Mouse (Mus musculus) CD4-positive, CD25-positive, alpha-beta regulatory T cell, adult 4 months (primary cell): ENCODE data around the gene Tent5b. TPM values are rescaled to one million over a fixed set of nuclear protein-coding genes. Genes with fewer than 3 reads are reported as not detected.

Experiments
- ATAC-seq: one replicate; pipeline ENCODE4 v1.8.0; 2017
- polyA plus RNA-seq, 2 experiments: library from polyadenylated mRNA; unstranded; fragments of 100-300 nt; shearing (Covaris generic); gene quantifications; one replicate each; pipeline ENCODE4 v1.2.1; 2017

Gene Tent5b
- polyA plus RNA-seq, 2 experiments from 2014 or later = not detected

GRCm38 (mm10) chr4:133471135-133471821 is 8.7 kb upstream of the Tent5b start:
- no peak for ATAC-seq

DNA sequence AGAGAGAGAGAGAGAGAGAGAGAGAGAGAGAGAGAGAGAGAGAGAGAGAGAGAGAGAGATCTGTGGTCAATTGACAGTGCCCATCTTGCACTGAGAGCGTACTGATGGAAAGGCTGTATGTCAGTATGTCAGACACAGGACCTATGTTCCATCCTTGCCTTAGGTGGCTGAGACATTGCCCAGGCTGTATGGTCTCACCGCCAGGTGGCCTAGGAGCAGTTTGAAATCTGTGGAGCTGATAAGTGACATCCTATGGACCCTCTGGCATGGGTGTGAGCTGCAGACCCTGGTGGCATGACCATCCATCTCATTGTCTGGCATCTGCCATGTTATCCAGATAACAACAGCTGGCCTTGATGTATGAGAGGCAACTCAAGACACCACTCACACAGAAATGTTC is 6.1 kb upstream of the Tent5b start:
- no peak for ATAC-seq

- no peak for ATAC-seq
Observed at GRCm38 (mm10) chr4:133480185-133480537, 229 bp downstream of the Tent5b start.

DNA sequence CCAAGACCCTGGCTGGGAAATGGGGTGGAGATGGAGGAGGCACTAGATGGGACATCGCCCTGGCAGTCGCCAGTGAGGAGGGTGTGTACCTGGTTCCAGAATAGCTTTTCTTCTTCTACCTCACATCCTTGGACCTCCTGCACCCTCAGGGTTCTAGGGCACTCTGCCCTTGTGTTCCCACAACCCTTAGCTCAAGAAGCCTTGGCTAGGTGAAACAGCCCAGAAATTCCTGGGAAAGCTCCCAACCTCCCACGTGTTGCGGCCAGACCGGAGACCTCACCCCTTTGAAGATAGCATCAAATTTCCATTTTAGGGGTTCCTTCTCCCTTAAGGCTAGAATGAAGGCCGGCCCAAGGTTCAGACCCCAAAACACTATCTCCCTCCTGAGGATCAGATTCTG is 822 bp downstream of the Tent5b start:
- no peak for ATAC-seq

DNA sequence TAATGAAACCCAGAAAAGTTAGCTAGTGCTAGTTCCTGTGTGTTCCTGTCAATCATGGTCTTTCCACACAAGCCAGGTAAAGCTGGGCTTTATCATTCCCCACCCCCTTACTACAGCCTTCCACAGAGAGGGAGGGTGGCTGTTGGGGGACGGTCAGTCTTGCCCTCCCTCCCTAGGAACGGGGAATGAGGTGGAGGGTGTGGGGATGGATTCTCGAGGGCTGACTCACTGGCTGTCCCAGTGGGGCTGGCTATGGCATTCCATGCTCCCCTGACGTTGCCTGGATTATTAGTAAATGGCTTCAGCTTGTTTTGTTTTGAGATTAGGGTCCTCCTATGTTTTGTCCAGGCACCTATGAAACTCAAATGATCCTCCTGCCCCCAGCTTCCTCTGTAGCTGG is 1.6 kb downstream of the Tent5b start:
- no peak for ATAC-seq

GRCm38 (mm10) chr4:133482479-133482878 is 2.5 kb downstream of the Tent5b start:
- ATAC-seq = no peak

- no peak for ATAC-seq
Observed at GRCm38 (mm10) chr4:133484266-133485025, 4.5 kb downstream of the Tent5b start.

GRCm38 (mm10) chr4:133485691-133486425 is 5.9 kb downstream of the Tent5b start:
- no peak for ATAC-seq

DNA sequence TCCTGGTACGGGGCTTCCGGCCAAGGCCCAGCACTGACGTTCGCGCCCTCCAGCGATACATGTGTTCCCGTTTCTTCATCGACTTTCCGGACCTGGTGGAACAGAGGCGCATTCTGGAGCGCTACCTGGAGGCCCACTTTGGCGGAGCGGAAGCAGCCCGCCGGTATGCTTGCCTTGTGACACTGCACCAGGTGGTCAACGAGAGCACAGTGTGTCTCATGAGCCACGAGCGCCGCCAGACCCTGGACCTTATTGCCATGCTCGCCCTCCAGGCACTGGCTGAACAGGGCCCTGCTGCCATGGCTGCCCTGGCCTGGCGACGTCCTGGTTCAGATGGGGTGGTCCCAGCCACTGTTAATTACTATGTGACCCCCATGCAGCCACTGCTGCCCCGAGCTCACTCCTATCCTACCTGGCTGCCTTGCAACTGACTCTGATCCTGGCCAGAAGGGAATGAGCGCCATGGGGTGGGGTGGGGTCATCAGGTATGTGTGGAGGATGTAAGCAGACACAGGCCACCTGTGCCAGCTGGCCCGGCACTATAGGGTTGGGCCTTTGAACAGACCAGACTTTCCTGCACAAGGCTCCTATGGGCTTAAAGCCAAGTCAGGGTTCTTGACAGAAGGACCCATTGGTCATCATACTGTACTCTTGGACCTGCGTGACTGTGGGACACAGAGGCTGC is 6.9 kb downstream of the Tent5b start:
- no peak for ATAC-seq

- ATAC-seq = no peak
Observed at GRCm38 (mm10) chr4:133488619-133489392, 8.9 kb downstream of the Tent5b start.

DNA sequence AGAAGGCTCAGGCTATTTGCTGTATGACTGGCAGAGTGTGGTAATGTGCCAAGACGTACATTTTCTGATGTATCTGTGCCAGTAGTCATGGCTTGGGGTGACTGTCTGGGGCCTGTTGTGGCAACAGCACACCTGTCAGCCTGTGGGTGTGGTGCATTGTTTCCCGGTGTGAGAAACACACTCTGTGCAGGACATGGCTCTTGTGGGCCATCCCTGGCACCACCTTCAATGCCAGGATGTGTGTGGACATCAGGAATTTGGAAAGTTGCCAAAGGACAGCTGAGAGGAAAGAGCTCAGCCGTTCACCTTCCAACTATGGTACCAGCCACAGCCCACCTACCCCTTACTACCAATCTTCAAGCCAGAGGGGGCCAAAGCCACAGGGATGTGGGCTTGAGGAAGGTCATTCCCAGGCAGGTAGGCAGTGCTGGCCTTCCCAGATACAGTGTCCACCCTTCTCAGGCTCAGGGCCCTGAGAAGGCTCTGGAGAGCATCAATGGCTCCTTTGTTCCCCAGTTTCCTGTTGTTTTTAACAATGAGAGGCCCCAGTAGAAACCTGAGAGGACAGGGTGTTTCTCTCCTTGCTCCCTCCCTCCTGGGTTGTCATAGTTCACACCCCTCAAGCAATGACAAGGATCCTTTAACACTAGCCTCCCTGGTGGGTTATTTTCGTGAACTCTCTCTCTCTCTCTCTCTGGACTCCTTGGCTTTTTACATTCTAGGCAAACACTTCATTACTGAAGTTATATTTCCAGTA is 9.7 kb downstream of the Tent5b start:
- ATAC-seq = no peak

- no peak for ATAC-seq
Observed at GRCm38 (mm10) chr4:133491800-133492199, 11.9 kb downstream of the Tent5b start.

GRCm38 (mm10) chr4:133493895-133494294 is 14.0 kb downstream of the Tent5b start:
- ATAC-seq = no peak

DNA sequence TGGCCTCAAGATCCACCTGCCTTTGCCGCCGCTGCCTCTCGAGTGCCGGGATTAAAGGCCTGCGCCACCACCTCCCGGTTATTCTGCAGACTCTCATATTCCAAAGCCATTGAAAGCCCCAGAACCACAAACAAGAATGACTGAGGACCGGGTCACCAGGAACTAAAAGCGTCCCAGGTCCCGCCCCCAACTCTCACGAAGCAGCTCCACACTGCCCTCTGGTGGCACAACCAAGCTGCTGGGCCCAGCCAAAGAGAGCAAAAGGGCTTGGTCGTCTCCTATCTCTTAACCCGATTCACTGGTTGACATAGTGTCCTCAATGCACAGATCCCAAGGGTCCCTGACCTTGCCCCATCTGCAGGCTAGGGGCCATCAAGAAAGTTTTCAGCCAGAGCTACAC is 14.5 kb downstream of the Tent5b start:
- peak; percentile 76 for ATAC-seq

- ATAC-seq = no peak
Observed at GRCm38 (mm10) chr4:133494867-133495266, 14.9 kb downstream of the Tent5b start.

GRCm38 (mm10) chr4:133495711-133496110 is 15.8 kb downstream of the Tent5b start:
- ATAC-seq = no peak

DNA sequence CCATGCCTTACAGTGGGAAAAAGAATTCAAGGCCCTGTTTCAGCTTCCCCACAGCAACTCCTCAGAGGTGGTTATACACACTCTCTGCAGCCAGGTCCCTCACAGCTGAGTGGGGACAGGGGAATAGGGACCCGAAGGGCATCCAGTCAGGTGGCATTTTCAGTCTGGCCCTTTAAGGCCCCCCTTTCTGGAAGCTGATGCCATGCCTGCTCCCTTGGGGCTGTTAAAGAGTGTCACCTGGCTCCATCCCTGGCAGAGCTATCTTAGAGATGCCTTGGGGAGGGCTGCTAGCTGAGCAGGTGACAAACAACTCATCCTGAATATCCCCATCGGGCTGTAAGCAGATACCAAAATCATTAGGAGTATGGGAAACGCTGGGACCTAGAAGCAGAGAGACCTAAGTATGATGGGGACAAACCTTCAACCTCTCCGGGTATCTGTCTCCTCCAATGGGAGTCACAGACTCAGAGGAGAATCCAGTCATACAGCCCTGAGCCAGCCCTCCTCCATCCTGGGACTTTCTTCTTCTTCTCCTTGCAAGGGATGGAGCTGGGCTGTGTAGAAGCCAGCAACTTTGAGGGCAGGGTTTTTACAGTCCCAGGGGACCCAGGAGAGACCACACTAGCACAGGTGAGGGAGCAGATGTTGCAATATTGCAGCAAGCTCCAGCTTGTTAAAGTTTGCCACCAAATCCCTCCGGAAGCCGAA is 17.0 kb downstream of the Tent5b start:
- no peak for ATAC-seq

DNA sequence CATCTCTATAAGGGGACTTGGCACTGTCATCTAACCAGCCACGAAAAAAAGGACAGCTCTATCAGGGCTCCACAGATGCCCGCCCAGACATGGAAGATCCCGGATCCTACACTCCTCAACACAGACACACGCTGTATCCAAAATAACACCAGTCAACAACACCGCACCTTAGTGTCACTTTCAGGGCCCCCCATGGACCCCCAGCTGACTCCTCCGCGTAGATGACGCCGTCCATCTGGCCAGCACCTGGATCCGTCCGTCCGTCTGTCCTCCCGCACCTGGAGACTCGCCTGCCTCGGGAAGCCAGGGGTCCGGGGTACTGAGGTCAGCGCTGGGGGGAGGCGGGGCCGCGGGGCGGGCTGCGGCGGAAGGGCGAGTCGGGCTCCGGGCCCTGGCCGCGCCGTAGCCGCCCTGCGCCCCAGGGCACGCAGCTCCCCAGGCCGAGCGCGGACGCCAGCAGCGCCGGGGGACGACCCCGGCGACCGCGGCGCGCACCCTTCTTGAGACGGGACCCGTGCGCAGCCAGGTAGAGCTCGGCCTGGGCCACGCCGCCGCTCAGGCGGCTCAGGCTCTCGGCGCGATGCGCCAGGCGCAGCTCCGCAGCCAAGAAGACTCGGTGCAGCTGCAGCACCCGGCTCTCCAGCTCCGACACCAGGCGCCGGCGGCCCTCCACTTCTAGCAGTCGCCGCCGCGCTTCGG is 17.7 kb downstream of the Tent5b start:
- no peak for ATAC-seq

DNA sequence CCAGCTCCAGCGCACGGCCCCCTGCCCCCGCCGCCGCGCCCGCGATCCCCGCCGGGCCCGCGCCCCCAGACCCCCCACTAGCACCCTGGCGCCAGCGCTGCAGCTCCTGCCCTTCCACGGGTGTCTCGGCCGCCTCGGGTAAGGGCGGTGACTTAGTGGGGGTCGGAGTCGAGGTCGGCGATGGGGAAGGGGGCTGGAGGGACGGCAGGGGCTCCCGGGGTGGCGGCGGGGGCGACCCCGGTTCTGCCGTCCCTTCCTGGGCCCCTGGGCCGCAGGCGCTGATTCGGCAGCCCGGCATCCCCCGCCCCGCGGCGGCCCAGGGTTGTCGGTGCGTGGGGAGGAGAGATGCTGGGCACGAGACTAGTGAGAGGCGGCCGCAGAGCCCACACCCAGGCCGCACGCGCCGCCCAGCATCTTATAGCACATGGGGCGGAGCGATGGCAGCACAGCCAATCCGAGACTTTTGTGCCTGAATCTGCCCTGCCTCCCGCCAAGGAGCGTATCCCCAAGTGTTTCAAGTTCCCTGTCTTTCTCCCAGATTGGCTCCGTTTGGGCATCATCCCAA is 18.3 kb downstream of the Tent5b start, which contains the start of gene Trnp1:
Gene Trnp1 (minus strand): TSS at position 391 of the 565 bp plus-strand sequence.
- peak; percentile 74 for ATAC-seq

- ATAC-seq = no peak
Observed at GRCm38 (mm10) chr4:133501514-133501913, 21.6 kb downstream of the Tent5b start.
